Comparison of ENCODE assay signal across 10 mouse cellular contexts in the genomic region with DNA sequence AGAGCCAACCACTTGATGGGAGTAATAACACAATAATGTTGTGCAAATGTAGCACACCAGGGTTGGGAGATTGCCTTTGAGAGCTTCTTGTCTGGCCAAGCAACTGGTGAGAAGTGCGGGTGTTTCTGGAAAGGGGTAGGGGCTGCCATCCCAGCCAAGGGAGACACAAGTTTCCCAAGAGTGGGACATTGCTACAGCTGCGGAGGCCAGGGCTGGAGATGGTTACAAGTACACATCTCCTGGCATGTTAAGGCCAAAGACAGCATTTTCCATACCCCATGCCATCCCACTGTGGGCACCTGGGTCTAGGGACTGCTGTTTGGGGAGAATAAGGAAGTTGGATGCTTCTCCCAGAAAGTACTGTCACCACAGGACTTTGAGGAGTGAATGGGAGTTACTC. TPM values are rescaled to one million over a fixed set of nuclear protein-coding genes. Genes with fewer than 3 reads are reported as not detected.
A peak's percentile ranks its signal among the peaks of the same experiment; 100 is the strongest.
DNase-seq lines count a peak whose midpoint lies in the region; ATAC-seq and TF ChIP-seq lines count a peak whose summit lies in the region.
"Had no signal": no experiment of that assay in that cellular context is flagged by ENCODE, and none has a peak within 500 bp of the region (broad histone marks: within the 10 kb centered on the region; RNA-seq: fewer than 3 reads in every experiment).

No protein-coding gene starts in this region.

- peaks cover 74% of the 10 kb centered on the region for H3K4me1 ChIP-seq in forebrain, embryonic 10.5 days
- H3K4me1 ChIP-seq in forebrain, embryonic 15.5 days, result peaks cover 57% of the 10 kb centered on the region
- H3K4me1 ChIP-seq in hindbrain, embryonic 12.5 days, result peaks cover 50% of the 10 kb centered on the region
- peaks cover 57% of the 10 kb centered on the region for H3K4me1 ChIP-seq in liver, postnatal 0 days (ENCODE audit: insufficient read depth)

- TF ChIP-seq EP300 in liver, postnatal 0 days (IDR thresholded peaks at IDR 0.05; ENCODE audit: low read depth), result no peak

- no peaks in the 10 kb centered on the region for H3K27me3 ChIP-seq in forebrain, embryonic 10.5 days (ENCODE audit: poor library complexity, severe bottlenecking)
- no peaks in the 10 kb centered on the region for H3K27me3 ChIP-seq in forebrain, embryonic 15.5 days
- no peaks in the 10 kb centered on the region for H3K27me3 ChIP-seq in hindbrain, embryonic 12.5 days
- H3K27me3 ChIP-seq in liver, postnatal 0 days (ENCODE audit: insufficient read depth, low read length), result no peaks in the 10 kb centered on the region

- no peak for ATAC-seq in forebrain, embryonic 15.5 days (replicated peaks)
- no peak for ATAC-seq in hindbrain, embryonic 12.5 days (ENCODE audit: low FRiP score)
- no peak for ATAC-seq in liver, postnatal 0 days

- H3K9me3 ChIP-seq in forebrain, embryonic 10.5 days, result no peaks in the 10 kb centered on the region
- no peaks in the 10 kb centered on the region for H3K9me3 ChIP-seq in forebrain, embryonic 15.5 days
- no peaks in the 10 kb centered on the region for H3K9me3 ChIP-seq in hindbrain, embryonic 12.5 days (replicated peaks)
- no peaks in the 10 kb centered on the region for H3K9me3 ChIP-seq in liver, postnatal 0 days (ENCODE audit: low read length)

- no peak for TF ChIP-seq CTCF in layer of hippocampus, adult 2 months (conservative IDR thresholded peaks at IDR 0.05)
- TF ChIP-seq CTCF in liver, postnatal 0 days (IDR thresholded peaks at IDR 0.05; ENCODE audit: low read depth), result no peak

- WGBS in forebrain, embryonic 10.5 days, result 96% methylated on average over 2 of the region's 2 CpGs
- WGBS in forebrain, embryonic 15.5 days, result 95% methylated on average over 2 of the region's 2 CpGs
- WGBS in hindbrain, embryonic 12.5 days, result 88% methylated on average over 2 of the region's 2 CpGs
- 90% methylated on average over 2 of the region's 2 CpGs for WGBS in liver, postnatal 0 days (ENCODE audit: insufficient replicate concordance)

- H3K4me3 ChIP-seq in forebrain, embryonic 10.5 days, result peak overlapping the region; percentile 4; the same call in 1 of the 2 replicates
- no peak overlapping the region for H3K4me3 ChIP-seq in forebrain, embryonic 15.5 days
- no peak overlapping the region for H3K4me3 ChIP-seq in layer of hippocampus, adult 2 months
- 0 out of 2 replicates have a peak overlapping the region, but pooled peaks have one; percentile 10 for H3K4me3 ChIP-seq in hindbrain, embryonic 12.5 days
- no peak overlapping the region for H3K4me3 ChIP-seq in liver, postnatal 0 days (ENCODE audit: low read depth, low read length)

- H3K4me2 ChIP-seq in forebrain, embryonic 15.5 days (replicated peaks), result no peak overlapping the region
- 0 out of 2 replicates have a peak overlapping the region, but pooled peaks have one; percentile 3 for H3K4me2 ChIP-seq in hindbrain, embryonic 12.5 days (replicated peaks)
- peak overlapping the region; percentile 100 for H3K4me2 ChIP-seq in liver, postnatal 0 days (ENCODE audit: low read depth, low read length)

- H3K9ac ChIP-seq in forebrain, embryonic 15.5 days (replicated peaks), result no peak overlapping the region
- 0 out of 2 replicates have a peak overlapping the region, but pooled peaks have one; percentile 8 for H3K9ac ChIP-seq in hindbrain, embryonic 12.5 days
- H3K9ac ChIP-seq in liver, postnatal 0 days (replicated peaks), result peak overlapping the region; percentile 89

- H3K36me3 ChIP-seq in forebrain, embryonic 10.5 days (replicated peaks), result peaks cover 22% of the 10 kb centered on the region
- no peaks in the 10 kb centered on the region; the same call in 1 of the 2 replicates for H3K36me3 ChIP-seq in forebrain, embryonic 15.5 days
- peaks cover 5% of the 10 kb centered on the region for H3K36me3 ChIP-seq in hindbrain, embryonic 12.5 days
- 0 out of 2 replicates have a peak, but pooled peaks cover 2% of the 10 kb centered on the region for H3K36me3 ChIP-seq in liver, postnatal 0 days (replicated peaks; ENCODE audit: insufficient read depth, low read length)

- no peak overlapping the region for H3K27ac ChIP-seq in forebrain, embryonic 10.5 days
- H3K27ac ChIP-seq in forebrain, embryonic 15.5 days (replicated peaks), result no peak overlapping the region
- peak overlapping the region; percentile 94; the same call in 1 of the 2 replicates for H3K27ac ChIP-seq in layer of hippocampus, adult 2 months
- H3K27ac ChIP-seq in hindbrain, embryonic 12.5 days, result no peak overlapping the region
- no peak overlapping the region for H3K27ac ChIP-seq in liver, postnatal 0 days (ENCODE audit: low read depth)

- DNase-seq in forebrain, embryonic 10.5 days (ENCODE audit: extremely low spot score, low spot score), result no peak
- no peak for DNase-seq in layer of hippocampus, adult 2 months (ENCODE audit: low spot score in 2 of 2)
- DNase-seq in layer of hippocampus, adult 8-10 months (ENCODE audit: low spot score in 2 of 2), result no peak
- DNase-seq in liver, postnatal 0 days, result no peak
- no peak for DNase-seq in spleen, adult 12 weeks (ENCODE audit: low spot score)
- DNase-seq in testis, postnatal 14 days (ENCODE audit: low spot score), result no peak
- DNase-seq: gastrocnemius, postnatal 25 days; right cerebral cortex, adult 18-20 months had no signal

RNA-seq across cellular contexts. Expression of gene Pnkp, which starts 3.9 kb away (rescaled TPM):
- 37.8 and 39.8 TPM in 2 replicates for polyA plus RNA-seq in forebrain, embryonic 10.5 days (2016; fragmentation: Nextera tagmentation; extraction: Ambion mirVana)
- 32.1 and 35.3 TPM in 2 replicates for polyA plus RNA-seq in forebrain, embryonic 15.5 days (2015; fragmentation: Nextera tagmentation; extraction: Ambion mirVana)
- 10 to 100 TPM; 33.1 to 36.3 TPM for total RNA-seq in layer of hippocampus, adult 2 months (2021)
- total RNA-seq in layer of hippocampus, adult 8-10 months (2022), result 10 to 100 TPM; 29.8 to 37.7 (median 32.4) TPM
- polyA plus RNA-seq in hindbrain, embryonic 12.5 days (2016; fragmentation: Nextera tagmentation; extraction: Ambion mirVana), result 34.7 and 35.1 TPM in 2 replicates
- 25.6 and 27.9 TPM in 2 replicates for polyA plus RNA-seq in liver, postnatal 0 days (2015; fragmentation: Nextera tagmentation; extraction: Ambion mirVana)

RNA-seq across cellular contexts. Expression of gene Tbc1d17, which starts 4.2 kb away (rescaled TPM):
- polyA plus RNA-seq in forebrain, embryonic 10.5 days (2016; fragmentation: Nextera tagmentation; extraction: Ambion mirVana), result 72.8 and 73.6 TPM in 2 replicates
- 119 and 120 TPM in 2 replicates for polyA plus RNA-seq in forebrain, embryonic 15.5 days (2015; fragmentation: Nextera tagmentation; extraction: Ambion mirVana)
- 10 to 100 TPM; 69.0 to 81.3 TPM for total RNA-seq in layer of hippocampus, adult 2 months (2021)
- total RNA-seq in layer of hippocampus, adult 8-10 months (2022), result 10 to 100 TPM; 71.9 to 92.1 (median 73.8) TPM
- polyA plus RNA-seq in hindbrain, embryonic 12.5 days (2016; fragmentation: Nextera tagmentation; extraction: Ambion mirVana), result 103 and 110 TPM in 2 replicates
- polyA plus RNA-seq in liver, postnatal 0 days (2015; fragmentation: Nextera tagmentation; extraction: Ambion mirVana), result 28.2 and 30.5 TPM in 2 replicates

RNA-seq across cellular contexts. Expression of gene Akt1s1, which starts 4.3 kb away (rescaled TPM):
- polyA plus RNA-seq in forebrain, embryonic 10.5 days (2016; fragmentation: Nextera tagmentation; extraction: Ambion mirVana), result 84.3 and 84.6 TPM in 2 replicates
- polyA plus RNA-seq in forebrain, embryonic 15.5 days (2015; fragmentation: Nextera tagmentation; extraction: Ambion mirVana), result 118 and 120 TPM in 2 replicates
- 10 to 100 TPM; 76.7 to 84.3 TPM for total RNA-seq in layer of hippocampus, adult 2 months (2021)
- total RNA-seq in layer of hippocampus, adult 8-10 months (2022), result 10 to 100 TPM; 66.3 to 72.6 (median 71.0) TPM
- 99.3 and 101 TPM in 2 replicates for polyA plus RNA-seq in hindbrain, embryonic 12.5 days (2016; fragmentation: Nextera tagmentation; extraction: Ambion mirVana)
- 36.9 and 38.6 TPM in 2 replicates for polyA plus RNA-seq in liver, postnatal 0 days (2015; fragmentation: Nextera tagmentation; extraction: Ambion mirVana)

RNA-seq across cellular contexts. Expression of gene Ptov1, which starts 16.5 kb away (rescaled TPM):
- polyA plus RNA-seq in forebrain, embryonic 10.5 days (2016; fragmentation: Nextera tagmentation; extraction: Ambion mirVana), result 415 and 438 TPM in 2 replicates
- polyA plus RNA-seq in forebrain, embryonic 15.5 days (2015; fragmentation: Nextera tagmentation; extraction: Ambion mirVana), result 583 and 618 TPM in 2 replicates
- total RNA-seq in layer of hippocampus, adult 2 months (2021), result 100 to 1,000 TPM; 321 to 335 TPM
- 100 to 1,000 TPM; 310 to 354 (median 329) TPM for total RNA-seq in layer of hippocampus, adult 8-10 months (2022)
- polyA plus RNA-seq in hindbrain, embryonic 12.5 days (2016; fragmentation: Nextera tagmentation; extraction: Ambion mirVana), result 606 and 662 TPM in 2 replicates
- polyA plus RNA-seq in liver, postnatal 0 days (2015; fragmentation: Nextera tagmentation; extraction: Ambion mirVana), result 43.5 and 49.8 TPM in 2 replicates

RNA-seq across cellular contexts. Expression of gene Atf5, which starts 36.6 kb away (rescaled TPM):
- 3.3 and 3.6 TPM in 2 replicates for polyA plus RNA-seq in forebrain, embryonic 10.5 days (2016; fragmentation: Nextera tagmentation; extraction: Ambion mirVana)
- 4.6 and 5.0 TPM in 2 replicates for polyA plus RNA-seq in forebrain, embryonic 15.5 days (2015; fragmentation: Nextera tagmentation; extraction: Ambion mirVana)
- total RNA-seq in layer of hippocampus, adult 2 months (2021), result 10 to 100 TPM; 27.0 to 30.0 TPM
- total RNA-seq in layer of hippocampus, adult 8-10 months (2022), result 10 to 100 TPM; 23.3 to 36.1 (median 26.1) TPM
- polyA plus RNA-seq in hindbrain, embryonic 12.5 days (2016; fragmentation: Nextera tagmentation; extraction: Ambion mirVana), result 3.9 and 4.6 TPM in 2 replicates
- polyA plus RNA-seq in liver, postnatal 0 days (2015; fragmentation: Nextera tagmentation; extraction: Ambion mirVana), result 66.6 and 72.5 TPM in 2 replicates

Comparison
In these comparisons a context has a peak if more than half of its experiments do, and no peak if none do; other contexts are left out.
1. H3K4me3 ChIP-seq: peak in forebrain, embryonic 10.5 days (single experiment) and hindbrain, embryonic 12.5 days (single experiment); none in forebrain, embryonic 15.5 days (single experiment), layer of hippocampus, adult 2 months (single experiment) and liver, postnatal 0 days (single experiment).